Mouse (Mus musculus) frontal cortex, postnatal 14 days (tissue): ENCODE results near the gene Arhgef2.
"Not testable (repeated sequence)": the region's sequence is repeated elsewhere in the genome, so short reads cannot be mapped to it uniquely, and the experiment has no call there.

Experiments used
- DNase-seq, 2 experiments: peaks; one replicate each; pipeline ENCODE4 v3.0.0; 2022; ENCODE audit warnings: low spot score in 2 of 2

Arhgef2 gene

GRCm38 (mm10) chr3:88591044-88591443, 14.7 kb upstream of the Arhgef2 start:
- DNase-seq, result no peak

- no peak for DNase-seq
These were observed 13.6 kb upstream of the Arhgef2 start for GRCm38 (mm10) chr3:88591950-88592731.

GRCm38 (mm10) chr3:88592942-88593576, 12.7 kb upstream of the Arhgef2 start:
- no peak for DNase-seq

- no peak for DNase-seq
These were observed 11.7 kb upstream of the Arhgef2 start for GRCm38 (mm10) chr3:88593893-88594580.

- not testable (repeated sequence) for DNase-seq
These were observed 9.2 kb upstream of the Arhgef2 start for GRCm38 (mm10) chr3:88596547-88596946.

GRCm38 (mm10) chr3:88602466-88602865, 3.3 kb upstream of the Arhgef2 start:
- DNase-seq, result no peak

- no peak for DNase-seq
These were observed 2.0 kb upstream of the Arhgef2 start for GRCm38 (mm10) chr3:88603714-88604161.

- no peak for DNase-seq
These were observed 903 bp upstream of the Arhgef2 start for GRCm38 (mm10) chr3:88604863-88605262.

- peak; percentile 80 to 88 for DNase-seq
These were observed 1.4 kb downstream of the Arhgef2 start for GRCm38 (mm10) chr3:88607065-88607757.

- no peak for DNase-seq
These were observed 2.0 kb downstream of the Arhgef2 start for GRCm38 (mm10) chr3:88607758-88608138.

GRCm38 (mm10) chr3:88609066-88609465, 3.3 kb downstream of the Arhgef2 start:
- no peak for DNase-seq

- DNase-seq, result no peak
These were observed 8.7 kb downstream of the Arhgef2 start for GRCm38 (mm10) chr3:88614418-88614817.

- no peak for DNase-seq
These were observed 9.4 kb downstream of the Arhgef2 start for GRCm38 (mm10) chr3:88615117-88615516.

GRCm38 (mm10) chr3:88615902-88616391, 10.2 kb downstream of the Arhgef2 start:
- DNase-seq, result no peak

- DNase-seq, result no peak
These were observed 11.3 kb downstream of the Arhgef2 start for GRCm38 (mm10) chr3:88616951-88617500.

GRCm38 (mm10) chr3:88618074-88618871, 12.5 kb downstream of the Arhgef2 start:
- no peak for DNase-seq

GRCm38 (mm10) chr3:88619113-88620097, 13.6 kb downstream of the Arhgef2 start:
- no peak for DNase-seq

GRCm38 (mm10) chr3:88620146-88620991, 14.6 kb downstream of the Arhgef2 start:
- no peak for DNase-seq
